Mouse (Mus musculus) embryonic facial prominence, embryonic 14.5 days (tissue): ENCODE data around the gene Catip. TPM values are rescaled to one million over a fixed set of nuclear protein-coding genes. Genes with fewer than 3 reads are reported as not detected.

Experiments
- ATAC-seq: fragments of 200-750 bp; cut with Nextera tagmentation; 2 replicates; pipeline ENCODE4 v1.8.0; 2017; ENCODE audit warnings: low read depth, moderate number of reproducible peaks, moderate TSS enrichment
- DNase-seq: peaks from one replicate; pipeline ENCODE4 v3.0.0-alpha.2; 2015; ENCODE audit warnings: low spot score
- H3K27ac ChIP-seq: fragments of 300-500 bp; sonication (generic); replicated peaks from 2 replicates; pipeline ENCODE4 v1.5.1; 2014; ENCODE audit warnings: low read depth, mild to moderate bottlenecking, low read length, moderate library complexity
- H3K27me3 ChIP-seq: fragments of 300-500 bp; sonication (generic); replicated peaks from 2 replicates; pipeline ENCODE4 v1.6.1; 2014; ENCODE audit warnings: low read length; ENCODE audit not compliant: control insufficient read depth, insufficient read depth
- H3K36me3 ChIP-seq: fragments of 300-500 bp; sonication (generic); 2 replicates; pipeline ENCODE4 v1.6.1; 2014; ENCODE audit warnings: low read length, mixed read lengths; ENCODE audit not compliant: control insufficient read depth, insufficient read depth
- H3K4me1 ChIP-seq: fragments of 300-500 bp; sonication (generic); 2 replicates; pipeline ENCODE4 v1.6.1; 2014; ENCODE audit warnings: antibody characterized with exemption, low read length; ENCODE audit not compliant: control insufficient read depth, insufficient read depth
- H3K4me2 ChIP-seq: fragments of 300-500 bp; sonication (generic); 2 replicates; pipeline ENCODE4 v1.6.1; 2014; ENCODE audit warnings: low read depth, mild to moderate bottlenecking, low read length, moderate library complexity, mixed read lengths
- H3K4me3 ChIP-seq: fragments of 300-500 bp; sonication (generic); 2 replicates; pipeline ENCODE4 v1.5.1; 2014; ENCODE audit warnings: low read depth, mild to moderate bottlenecking, low read length
- H3K9ac ChIP-seq: fragments of 300-500 bp; sonication (generic); 2 replicates; pipeline ENCODE4 v1.6.1; 2014; ENCODE audit warnings: low read depth, mild to moderate bottlenecking, low read length, moderate library complexity, mixed read lengths
- H3K9me3 ChIP-seq: fragments of 300-500 bp; sonication (generic); 2 replicates; pipeline ENCODE4 v1.6.1; 2016; ENCODE audit warnings: low read length; ENCODE audit not compliant: control insufficient read depth
- WGBS: fragments of 180-500 bp; shearing (Covaris S2); extraction: QIAGEN DNeasy Blood & Tissue Kit; methylation state at CpG from one replicate; pipeline ENCODE4 v1.1.7; 2014; 5-methylcytosine and 5-hydroxymethylcytosine counted together
- microRNA counts: library from miRNA; unstranded; fragments of <30 nt; microRNA quantifications from one replicate; lab custom pipeline; 2017
- microRNA-seq: library from miRNA; unstranded; fragments of <30 nt; microRNA quantifications from one replicate; pipeline ENCODE4, GENCODE M21; 2016; ENCODE audit warnings: borderline number of aligned reads
- polyA plus RNA-seq: library from polyadenylated mRNA; unstranded; fragments of >200 nt; fragmentation: Nextera tagmentation; extraction: Ambion mirVana; gene quantifications from 2 replicates; pipeline ENCODE4 v1.2.1, GENCODE M21; 2014

The Catip gene
- polyA plus RNA-seq, 1 experiment from 2014 or later = 0.95 TPM

- H3K27ac ChIP-seq = no peak within 1 kb of the TSS
- 56% methylated on average over 15 of the region's 15 CpGs for WGBS
- H3K9ac ChIP-seq = no peak within 1 kb of the TSS
- H3K4me1 ChIP-seq = no peaks in the 10 kb centered on the region
- H3K4me2 ChIP-seq = no peak within 1 kb of the TSS
- H3K36me3 ChIP-seq = no peaks in the 10 kb centered on the region
- no peak within 1 kb of the TSS for H3K4me3 ChIP-seq
- no peak for ATAC-seq
- H3K9me3 ChIP-seq = no peaks in the 10 kb centered on the region
- DNase-seq = no peak
- no peaks in the 10 kb centered on the region for H3K27me3 ChIP-seq
Observed at GRCm38 (mm10) chr1:74408589-74409504, 46.9 kb downstream of the Catip start, which contains the start of gene Vil1. Gene Vil1 (plus strand): TSS chr1:74409376.

GRCm38 (mm10) chr1:74411753-74412325, 49.9 kb downstream of the Catip start:
- H3K4me1 ChIP-seq = no peaks in the 10 kb centered on the region
- DNase-seq (no peak), ATAC-seq (no peak)
- no peaks in the 10 kb centered on the region for H3K27me3 ChIP-seq
- 57% methylated on average over 2 of the region's 2 CpGs for WGBS
- H3K36me3 ChIP-seq = no peaks in the 10 kb centered on the region
- H3K4me3 ChIP-seq = no peak overlapping the region
- no peak overlapping the region for H3K4me2 ChIP-seq
- no peak overlapping the region for H3K27ac ChIP-seq
- no peaks in the 10 kb centered on the region for H3K9me3 ChIP-seq
- no peak overlapping the region for H3K9ac ChIP-seq

GRCm38 (mm10) chr1:74412711-74413110, 50.8 kb downstream of the Catip start:
- Histone ChIP-seq H3K9ac (no peak overlapping the region), H3K4me3 (no peak overlapping the region), H3K4me1 (no peaks in the 10 kb centered on the region), H3K9me3 (no peaks in the 10 kb centered on the region), H3K36me3 (no peaks in the 10 kb centered on the region), H3K27ac (no peak overlapping the region), H3K27me3 (no peaks in the 10 kb centered on the region), H3K4me2 (no peak overlapping the region)
- ATAC-seq (no peak), DNase-seq (no peak)
- WGBS = 75% methylated on average over 8 of the region's 8 CpGs

- Histone ChIP-seq H3K36me3 (no peaks in the 10 kb centered on the region), H3K4me3 (no peak overlapping the region), H3K27me3 (no peaks in the 10 kb centered on the region), H3K9me3 (no peaks in the 10 kb centered on the region), H3K4me1 (no peaks in the 10 kb centered on the region), H3K27ac (no peak overlapping the region), H3K9ac (no peak overlapping the region), H3K4me2 (no peak overlapping the region)
- ATAC-seq (no peak), DNase-seq (peak; percentile 24)
- WGBS = 47% methylated on average over 4 of the region's 4 CpGs
Observed at GRCm38 (mm10) chr1:74415143-74415542, 53.2 kb downstream of the Catip start.

MicroRNAs within 50 kb of the gene (microRNA counts, 519-probe panel; counts per million panel counts)
- microRNA mmu-miR-26b (lab: Ali Mortazavi, UCI) = 3,205 counts per million, percentile 76 among the panel's probes with 10 or more counts

Small RNAs within 50 kb of the gene (microRNA-seq; reads per million reads assigned to microRNA genes)
- gene Mir26b = 22,700 reads per million, percentile 97 among the genes with 10 or more reads in this experiment

Other genes with a start within 250 kb of the Catip start
- 51.5 and 58.5 TPM in 2 replicates for gene Tns1, start 237.7 kb upstream of the Catip start, polyA plus RNA-seq
- gene Rufy4, start 236.6 kb upstream of the Catip start, polyA plus RNA-seq = 0.37 and 0.72 TPM in 2 replicates
- gene Cxcr2, start 208.1 kb upstream of the Catip start, polyA plus RNA-seq = 0.10 and 0.11 TPM in 2 replicates
- gene Cxcr1, start 167.5 kb upstream of the Catip start, polyA plus RNA-seq = not detected in 2 replicates
- 341 and 347 TPM in 2 replicates for gene Arpc2, start 126.0 kb upstream of the Catip start, polyA plus RNA-seq
- gene Gpbar1, start 83.6 kb upstream of the Catip start, polyA plus RNA-seq = 0.20 and 0.21 TPM in 2 replicates
- 214 and 224 TPM in 2 replicates for gene Aamp, start 77.4 kb upstream of the Catip start, polyA plus RNA-seq
- gene Pnkd, start 77.2 kb upstream of the Catip start, polyA plus RNA-seq = 119 and 133 TPM in 2 replicates
- 35.4 and 35.6 TPM in 2 replicates for gene Tmbim1, start 56.5 kb upstream of the Catip start, polyA plus RNA-seq
- 5.6 and 5.7 TPM in 2 replicates for gene Slc11a1, start 13.1 kb downstream of the Catip start, polyA plus RNA-seq
- gene Ctdsp1, start 29.4 kb downstream of the Catip start, polyA plus RNA-seq = 83.7 and 92.8 TPM in 2 replicates
- 0.13 TPM in 1 of 2 replicates, not detected in the other for gene Vil1, start 47.3 kb downstream of the Catip start, polyA plus RNA-seq
- gene Cnot9, start 143.9 kb downstream of the Catip start, polyA plus RNA-seq = 56.4 and 62.5 TPM in 2 replicates
- gene Plcd4, start 180.8 kb downstream of the Catip start, polyA plus RNA-seq = 2.0 and 2.9 TPM in 2 replicates
- gene Usp37, start 182.2 kb downstream of the Catip start, polyA plus RNA-seq = 29.1 and 31.2 TPM in 2 replicates
- gene Zfp142, start 226.1 kb downstream of the Catip start, polyA plus RNA-seq = 7.4 and 8.1 TPM in 2 replicates
- gene Bcs1l, start 226.2 kb downstream of the Catip start, polyA plus RNA-seq = 16.6 and 18.9 TPM in 2 replicates
- 7.0 and 8.8 TPM in 2 replicates for gene Rnf25, start 239.3 kb downstream of the Catip start, polyA plus RNA-seq
- gene Stk36, start 239.3 kb downstream of the Catip start, polyA plus RNA-seq = 7.7 and 10.5 TPM in 2 replicates